Mouse (Mus musculus): Measurements from ENCODE around the gene Gm10198.

The Gm10198 gene

GRCm38 (mm10) chr13:111592485-111592884 is at the start of gene Gm10198:
Gm10198 (plus strand) TSS chr13:111592785.
- TF ChIP-seq GATA4 (IDR thresholded peaks at IDR 0.05; ENCODE audit: insufficient replicate concordance, low read length) = no peak

- no peak for TF ChIP-seq GATA4 (IDR thresholded peaks at IDR 0.05; ENCODE audit: insufficient replicate concordance, low read length)
These were observed 47.3 kb upstream of the Gm10198 start for GRCm38 (mm10) chr13:111545286-111545685.

- no peak for TF ChIP-seq GATA4 (IDR thresholded peaks at IDR 0.05; ENCODE audit: insufficient replicate concordance, low read length)
These were observed 39.8 kb upstream of the Gm10198 start for GRCm38 (mm10) chr13:111552769-111553168.

GRCm38 (mm10) chr13:111553182-111553581 is 39.4 kb upstream of the Gm10198 start:
- no peak for TF ChIP-seq GATA4 (IDR thresholded peaks at IDR 0.05; ENCODE audit: insufficient replicate concordance, low read length)

GRCm38 (mm10) chr13:111553941-111554340 is 38.6 kb upstream of the Gm10198 start:
- TF ChIP-seq GATA4 (IDR thresholded peaks at IDR 0.05; ENCODE audit: insufficient replicate concordance, low read length) = no peak

DNA sequence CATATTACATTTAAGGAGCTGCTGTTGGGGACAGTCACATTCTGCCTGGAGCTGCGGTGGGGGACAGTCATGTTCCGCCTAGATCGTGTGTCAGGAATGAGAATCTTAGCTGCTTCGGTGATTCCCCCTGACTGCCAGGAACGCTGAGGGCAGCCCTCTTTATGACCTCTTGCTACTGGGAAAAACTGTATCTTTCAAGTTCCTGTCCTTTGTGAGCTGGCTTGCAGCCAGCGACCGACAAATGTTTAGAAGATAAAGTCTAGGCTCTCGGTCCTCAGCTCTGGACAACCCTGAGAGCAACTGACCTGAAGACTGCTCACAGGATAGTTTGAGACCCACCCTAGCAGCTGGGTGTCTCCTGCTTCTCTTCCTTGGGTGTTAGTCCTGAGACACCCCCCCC is 37.3 kb upstream of the Gm10198 start:
- TF ChIP-seq GATA4 (IDR thresholded peaks at IDR 0.05; ENCODE audit: insufficient replicate concordance, low read length) = no peak

DNA sequence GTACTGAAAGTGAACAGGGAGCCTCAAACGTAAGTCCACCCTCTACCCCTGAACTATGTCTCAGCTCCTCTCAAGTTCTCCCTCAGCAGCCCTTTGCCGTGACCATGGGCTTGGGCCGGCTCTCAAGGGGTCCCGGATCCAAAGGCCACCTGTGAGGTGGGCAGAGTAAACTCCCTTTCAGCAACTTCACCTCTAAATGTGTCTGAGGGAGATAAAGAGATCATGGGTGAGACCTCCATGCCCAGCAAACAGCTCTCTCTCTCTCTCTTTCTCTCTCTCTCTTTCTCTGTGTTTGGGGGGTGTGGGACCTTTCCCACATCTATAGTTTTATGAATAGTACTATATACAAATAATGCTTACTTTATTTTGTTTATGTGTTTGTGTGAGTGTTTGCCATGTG is 36.2 kb upstream of the Gm10198 start:
- no peak for TF ChIP-seq GATA4 (IDR thresholded peaks at IDR 0.05; ENCODE audit: insufficient replicate concordance, low read length)

DNA sequence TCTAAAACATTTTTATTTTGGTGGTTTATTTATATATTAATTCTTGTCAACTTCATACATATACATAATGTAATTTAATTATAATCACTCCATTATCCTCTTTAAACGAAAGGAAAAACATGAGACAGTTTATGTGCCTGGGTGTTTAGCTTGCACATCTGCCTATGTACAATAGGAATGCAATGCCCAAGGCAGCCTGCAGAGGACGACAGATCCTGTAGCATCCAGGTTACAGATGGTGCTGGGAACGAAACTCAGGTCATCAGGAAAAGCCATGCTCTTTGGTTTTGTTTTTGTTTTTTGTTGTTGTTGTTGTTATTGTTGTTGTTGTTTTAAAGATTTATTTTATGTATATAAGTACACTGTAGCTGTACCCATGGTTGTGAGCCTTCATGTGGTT is 32.4 kb upstream of the Gm10198 start:
- no peak for TF ChIP-seq GATA4 (IDR thresholded peaks at IDR 0.05; ENCODE audit: insufficient replicate concordance, low read length)

DNA sequence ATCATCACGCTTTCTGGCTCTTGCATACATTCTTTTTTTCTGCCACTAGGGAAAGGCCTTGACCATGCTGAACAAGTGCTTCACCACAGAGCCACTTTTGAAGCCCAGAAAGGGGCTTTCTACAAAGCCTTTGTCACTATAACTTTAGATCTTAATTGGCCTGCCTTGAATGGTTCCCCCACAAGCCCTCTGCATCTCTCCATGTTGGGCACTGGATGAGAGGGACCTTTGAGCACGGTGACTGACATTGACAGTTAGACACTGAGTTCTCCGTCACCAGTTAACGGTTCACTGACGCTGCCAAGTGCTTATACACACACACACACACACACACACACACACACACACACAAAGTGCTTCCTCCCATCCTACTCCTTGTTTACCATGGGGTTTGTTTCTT is 30.0 kb upstream of the Gm10198 start:
- no peak for TF ChIP-seq GATA4 (IDR thresholded peaks at IDR 0.05; ENCODE audit: insufficient replicate concordance, low read length)

DNA sequence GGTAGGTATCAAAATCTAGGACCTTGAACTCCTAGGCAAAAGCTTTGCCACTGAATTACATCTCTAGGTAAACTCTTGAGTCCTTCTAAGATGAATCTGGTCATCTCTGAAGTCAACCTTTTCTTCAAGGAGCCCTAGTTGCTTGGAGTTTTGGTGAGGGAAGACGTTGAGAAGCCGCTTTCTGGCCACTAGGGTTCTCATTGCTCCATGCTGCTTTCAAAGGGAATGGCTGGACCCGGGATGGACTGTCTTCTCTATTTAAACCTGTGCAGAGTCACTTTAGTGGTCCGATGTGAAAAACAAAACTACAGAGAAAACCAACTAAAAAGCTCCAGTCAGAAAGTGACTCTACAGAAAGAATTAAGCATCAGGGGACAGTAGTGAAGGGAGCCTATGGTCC is 18.4 kb upstream of the Gm10198 start:
- TF ChIP-seq GATA4 (IDR thresholded peaks at IDR 0.05; ENCODE audit: insufficient replicate concordance, low read length) = no peak

DNA sequence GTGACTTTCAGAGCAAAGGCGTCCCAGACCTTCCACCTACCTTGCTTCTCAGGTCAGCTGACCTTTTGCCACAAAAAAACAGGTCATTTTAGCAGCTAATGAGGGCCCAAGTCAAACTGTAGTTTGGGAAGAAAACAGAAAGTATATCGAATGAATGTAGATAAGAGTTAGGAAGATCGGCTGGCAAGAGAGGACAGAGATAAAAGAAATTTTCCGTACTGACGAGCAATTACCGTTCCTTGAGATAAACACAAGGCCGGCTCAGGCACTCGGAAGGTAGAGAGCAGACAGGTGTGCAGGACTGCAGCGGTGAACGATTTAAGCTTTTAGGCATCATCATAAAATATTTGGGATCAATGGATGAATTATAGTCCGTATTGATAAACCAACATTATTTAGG is 15.4 kb upstream of the Gm10198 start:
- TF ChIP-seq GATA4 (IDR thresholded peaks at IDR 0.05; ENCODE audit: insufficient replicate concordance, low read length) = no peak

DNA sequence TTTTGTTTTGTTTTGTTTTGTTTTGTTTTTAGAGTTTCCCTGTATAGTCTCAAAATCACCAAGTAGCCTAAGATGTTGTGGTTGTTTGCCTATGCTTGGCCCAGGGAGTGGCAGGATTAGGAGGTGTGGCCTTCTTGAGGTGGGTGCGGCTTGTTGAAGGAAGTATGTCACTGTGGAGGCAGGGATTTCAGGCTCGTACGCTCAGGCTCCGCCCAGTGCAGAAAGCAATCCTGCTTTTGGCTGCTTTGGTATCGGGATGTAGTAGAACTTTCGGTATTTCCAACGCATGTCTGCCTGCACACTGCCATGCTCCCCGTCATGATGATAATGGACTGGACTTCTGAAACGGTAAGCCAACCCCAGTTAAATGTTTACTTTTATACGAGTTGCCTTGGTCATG is 12.5 kb upstream of the Gm10198 start:
- no peak for TF ChIP-seq GATA4 (IDR thresholded peaks at IDR 0.05; ENCODE audit: insufficient replicate concordance, low read length)

DNA sequence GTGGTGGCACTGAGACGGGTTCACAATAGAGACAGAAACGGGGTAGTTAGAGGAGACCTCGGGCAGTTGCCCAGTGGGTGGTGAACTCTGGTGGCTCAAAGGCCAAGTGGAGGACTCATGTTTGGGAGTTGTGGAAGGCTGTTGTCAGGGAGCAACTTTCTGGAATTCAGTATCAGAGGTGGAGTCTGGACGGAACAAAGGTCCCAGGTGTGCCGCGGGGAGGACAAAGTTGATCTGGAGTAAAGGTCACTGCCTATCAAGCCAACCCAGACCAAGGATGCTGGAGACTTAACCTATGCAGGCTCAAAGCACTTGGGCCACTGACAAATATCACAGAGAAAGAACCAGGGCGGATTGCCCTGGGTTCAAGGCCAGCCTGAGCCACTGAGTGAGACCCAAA is 5.5 kb downstream of the Gm10198 start:
- peak; percentile 63; the same call in 1 of the 2 replicates for TF ChIP-seq GATA4 (IDR thresholded peaks at IDR 0.05; ENCODE audit: insufficient replicate concordance, low read length)

- TF ChIP-seq GATA4 (IDR thresholded peaks at IDR 0.05; ENCODE audit: insufficient replicate concordance, low read length) = no peak
These were observed 8.8 kb downstream of the Gm10198 start for GRCm38 (mm10) chr13:111601383-111601782.

DNA sequence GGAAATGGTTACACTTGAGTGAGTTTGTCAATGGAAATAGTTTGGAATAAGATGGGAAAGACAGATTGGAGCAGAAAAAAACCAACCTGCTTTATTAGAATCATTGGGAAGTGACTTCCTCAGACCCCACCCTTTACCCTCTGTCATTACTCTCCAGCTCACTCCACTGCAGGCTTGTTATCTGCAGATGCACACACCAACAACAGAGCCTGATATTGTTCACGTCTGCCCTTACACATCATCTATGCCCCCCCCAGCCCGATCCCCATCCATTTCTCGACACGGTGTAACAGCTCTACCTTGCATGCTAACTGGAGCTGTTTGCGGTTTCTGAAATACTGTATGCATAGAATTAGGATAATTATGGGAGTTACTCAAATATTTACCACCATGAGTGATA is 12.2 kb downstream of the Gm10198 start:
- no peak for TF ChIP-seq GATA4 (IDR thresholded peaks at IDR 0.05; ENCODE audit: insufficient replicate concordance, low read length)

DNA sequence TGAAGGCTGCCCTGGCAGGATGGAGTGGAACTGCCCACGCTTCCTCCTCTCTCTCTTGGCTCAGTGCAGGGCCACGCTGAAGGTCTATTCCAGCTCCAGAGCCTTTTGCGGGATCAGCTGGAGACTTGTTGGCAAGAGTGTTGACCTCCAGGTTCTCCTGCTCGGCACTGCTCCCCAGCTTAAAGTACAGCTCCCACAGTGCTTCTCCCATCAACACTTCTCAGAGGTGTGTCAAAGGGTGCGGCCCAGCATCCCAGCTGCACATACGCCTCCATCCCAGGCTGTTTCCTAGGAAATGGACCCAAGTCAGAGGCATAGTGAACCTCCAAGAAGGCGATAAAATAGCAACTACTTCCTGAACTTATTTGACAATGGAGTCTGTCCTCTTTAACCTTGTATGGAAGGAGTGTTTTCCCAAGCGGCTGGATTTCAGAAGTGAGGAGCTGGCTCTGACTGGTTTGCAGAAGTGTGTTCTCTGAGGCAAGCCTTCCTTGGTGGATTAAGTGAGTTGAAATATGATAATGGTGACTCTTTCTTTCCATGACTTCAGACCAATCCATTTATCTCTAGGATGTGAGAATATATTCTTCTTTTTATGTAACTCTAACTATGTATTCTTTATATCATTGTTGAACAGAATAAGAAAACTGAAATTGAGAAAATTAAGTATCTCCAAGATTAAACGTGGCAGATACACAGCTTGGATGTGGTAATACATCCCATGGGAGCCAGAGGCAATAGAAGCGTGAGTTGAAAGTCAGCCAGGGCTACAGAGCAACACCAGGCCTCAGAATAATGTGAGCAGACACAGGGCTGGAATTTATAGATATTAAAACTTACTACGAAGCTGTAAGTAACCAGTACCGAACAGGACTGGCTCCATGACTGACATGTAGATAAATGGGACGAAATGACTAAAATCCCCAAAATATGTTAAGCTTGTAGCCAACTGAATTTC is 23.9 kb downstream of the Gm10198 start:
- TF ChIP-seq GATA4 (IDR thresholded peaks at IDR 0.05; ENCODE audit: insufficient replicate concordance, low read length) = no peak

GRCm38 (mm10) chr13:111620433-111620832 is 27.8 kb downstream of the Gm10198 start:
- TF ChIP-seq GATA4 (IDR thresholded peaks at IDR 0.05; ENCODE audit: insufficient replicate concordance, low read length) = no peak

Data from liver, adult (tissue).